Mouse (Mus musculus) MEL (cell line): ENCODE data around the gene Hnrnpd. TPM values are rescaled to one million over a fixed set of nuclear protein-coding genes. Genes with fewer than 3 reads are reported as not detected.
A peak's percentile ranks its signal among the peaks of the same experiment; 100 is the strongest.

Experiments
- DNase-seq: peaks from one replicate; pipeline ENCODE4 v3.0.0; 2011; ENCODE audit warnings: low read depth, low spot score
- H3K27ac ChIP-seq: 2 replicates; pipeline ENCODE4 v1.5.1; 2012; ENCODE audit warnings: low read depth, mild to moderate bottlenecking, control low read depth, low read length, moderate library complexity; ENCODE audit not compliant: control insufficient read depth
- H3K27me3 ChIP-seq, 2 experiments: fragments of 150-350 bp in 1 of 2; sonication (generic) in 1 of 2; 2 replicates each; pipeline ENCODE4 v1.6.1; 2012; ENCODE audit warnings: low read length in 2 of 2, mild to moderate bottlenecking in 2 of 2, improper control_type of control experiment in 1 of 2, moderate library complexity in 1 of 2; ENCODE audit not compliant: insufficient read depth in 2 of 2, control insufficient read depth in 1 of 2
- H3K36me3 ChIP-seq, 2 experiments: 2 replicates each; pipeline ENCODE4 v1.6.1; 2012 to 2014; ENCODE audit warnings: low read length in 2 of 2, improper control_type of control experiment in 1 of 2, inconsistent platforms in 1 of 2, mild to moderate bottlenecking in 1 of 2; ENCODE audit not compliant: insufficient read depth in 2 of 2, control insufficient read depth in 1 of 2
- H3K4me1 ChIP-seq, 2 experiments: fragments of 150-350 bp in 1 of 2; sonication (generic) in 1 of 2; 2 replicates each; pipeline ENCODE4 v1.6.1; 2012; ENCODE audit warnings: low read length in 2 of 2, improper control_type of control experiment in 1 of 2, mild to moderate bottlenecking in 1 of 2; ENCODE audit not compliant: insufficient read depth in 2 of 2, control insufficient read depth in 1 of 2
- H3K4me3 ChIP-seq, 2 experiments: fragments of 150-350 bp in 1 of 2; sonication (generic) in 1 of 2; 2 replicates each; pipeline ENCODE4 v1.5.1; 2012; ENCODE audit warnings: low read depth in 2 of 2, low read length in 2 of 2, mild to moderate bottlenecking in 2 of 2, moderate library complexity in 2 of 2, control low read depth in 1 of 2, improper control_type of control experiment in 1 of 2; ENCODE audit not compliant: control insufficient read depth in 1 of 2, insufficient read depth in 1 of 2
- H3K79me2 ChIP-seq: 2 replicates; pipeline ENCODE4 v1.6.1; 2012; ENCODE audit warnings: mild to moderate bottlenecking, low read length, moderate library complexity; ENCODE audit not compliant: control insufficient read depth, poor library complexity, insufficient read depth
- H3K9ac ChIP-seq: 2 replicates; pipeline ENCODE4 v1.6.1; 2012; ENCODE audit warnings: low read depth, mild to moderate bottlenecking, control low read depth, low read length, moderate library complexity; ENCODE audit not compliant: control insufficient read depth, poor library complexity, severe bottlenecking
- H3K9me3 ChIP-seq: fragments of 150-350 bp; sonication (generic); replicated peaks from 2 replicates; pipeline ENCODE4 v1.6.1; 2012; ENCODE audit warnings: mild to moderate bottlenecking, low read length, improper control_type of control experiment, moderate library complexity; ENCODE audit not compliant: insufficient read depth
- BHLHE40 ChIP-seq: IDR thresholded peaks from 2 replicates; pipeline ENCODE4 v1.6.1; 2012; ENCODE audit warnings: low read depth, mild to moderate bottlenecking, inconsistent platforms, low read length, improper control_type of control experiment, borderline replicate concordance
- CTCF ChIP-seq, 3 experiments: IDR thresholded peaks in 2 of 3; conservative IDR thresholded peaks in 1 of 3; 2 replicates each; pipeline ENCODE4 v1.5.1; 2011 to 2012; ENCODE audit warnings: low read length in 3 of 3, low read depth in 2 of 3, mild to moderate bottlenecking in 2 of 3, improper control_type of control experiment in 1 of 3, inconsistent platforms in 1 of 3, mixed read lengths in 1 of 3, moderate library complexity in 1 of 3; ENCODE audit not compliant: control insufficient read depth in 1 of 3, insufficient read depth in 1 of 3, poor library complexity in 1 of 3, severe bottlenecking in 1 of 3
- E2F4 ChIP-seq: IDR thresholded peaks from 2 replicates; pipeline ENCODE4 v1.6.1; 2011; ENCODE audit warnings: low read depth, low read length, improper control_type of control experiment, borderline replicate concordance
- ELF1 ChIP-seq: IDR thresholded peaks from 2 replicates; pipeline ENCODE4 v1.6.1; 2014; ENCODE audit warnings: low read depth, mild to moderate bottlenecking, inconsistent platforms, low read length, improper control_type of control experiment, moderate library complexity
- EP300 ChIP-seq, 2 experiments: IDR thresholded peaks; 2 replicates each; pipeline ENCODE4 v1.6.1; 2011; ENCODE audit warnings: improper control_type of control experiment in 2 of 2, low read length in 2 of 2, low read depth in 1 of 2, mild to moderate bottlenecking in 1 of 2
- ETS1 ChIP-seq: IDR thresholded peaks from 2 replicates; pipeline ENCODE4 v1.6.1; 2012; ENCODE audit warnings: low read depth, mild to moderate bottlenecking, inconsistent platforms, low read length, improper control_type of control experiment, moderate library complexity
- GATA1 ChIP-seq: IDR thresholded peaks from 2 replicates; pipeline ENCODE4 v1.6.1; 2011; ENCODE audit warnings: low read depth, low read length, improper control_type of control experiment
- MAFK ChIP-seq: IDR thresholded peaks from 2 replicates; pipeline ENCODE4 v1.6.1; 2011; ENCODE audit warnings: low read depth, mild to moderate bottlenecking, low read length, improper control_type of control experiment, borderline replicate concordance
- MXI1 ChIP-seq: IDR thresholded peaks from 2 replicates; pipeline ENCODE4 v1.6.1; 2011; ENCODE audit warnings: mild to moderate bottlenecking, low read depth, low read length, improper control_type of control experiment
- MYC ChIP-seq: IDR thresholded peaks from 2 replicates; pipeline ENCODE4 v1.6.1; 2011; ENCODE audit warnings: low read depth, mild to moderate bottlenecking, low read length, improper control_type of control experiment, moderate library complexity
- NELFE ChIP-seq: IDR thresholded peaks from 2 replicates; pipeline ENCODE4 v1.6.1; 2011; ENCODE audit warnings: low read depth, low read length, improper control_type of control experiment
- NRF1 ChIP-seq: IDR thresholded peaks from 2 replicates; pipeline ENCODE4 v1.6.1; 2014; ENCODE audit warnings: low read depth, mild to moderate bottlenecking, inconsistent platforms, low read length, improper control_type of control experiment, moderate library complexity; ENCODE audit not compliant: poor library complexity, insufficient read depth, severe bottlenecking
- POLR2A ChIP-seq, 2 experiments: IDR thresholded peaks; 2 replicates each; pipeline ENCODE4 v1.6.1; 2011 to 2012; ENCODE audit warnings: low read length in 2 of 2, mild to moderate bottlenecking in 2 of 2, control low read depth in 1 of 2, improper control_type of control experiment in 1 of 2, low read depth in 1 of 2, moderate library complexity in 1 of 2; ENCODE audit not compliant: control insufficient read depth in 1 of 2, insufficient read depth in 1 of 2, poor library complexity in 1 of 2
- RCOR1 ChIP-seq: IDR thresholded peaks from 2 replicates; pipeline ENCODE4 v1.6.1; 2012; ENCODE audit warnings: low read depth, mild to moderate bottlenecking, inconsistent platforms, low read length, improper control_type of control experiment
- SIN3A ChIP-seq: IDR thresholded peaks from 2 replicates; pipeline ENCODE4 v1.6.1; 2012; ENCODE audit warnings: low read length, improper control_type of control experiment, inconsistent platforms
- TAL1 ChIP-seq: IDR thresholded peaks from 2 replicates; pipeline ENCODE4 v1.6.1; 2012; ENCODE audit warnings: mild to moderate bottlenecking, inconsistent platforms, low read length, moderate library complexity, mixed read lengths
- TBP ChIP-seq: IDR thresholded peaks from 2 replicates; pipeline ENCODE4 v1.8.0; 2011; ENCODE audit warnings: low read depth, low read length, improper control_type of control experiment
- TCF12 ChIP-seq: IDR thresholded peaks from 2 replicates; pipeline ENCODE4 v1.6.1; 2014; ENCODE audit warnings: low read depth, mild to moderate bottlenecking, inconsistent platforms, low read length, improper control_type of control experiment, moderate library complexity
- ZKSCAN1 ChIP-seq: IDR thresholded peaks from 2 replicates; pipeline ENCODE4 v1.6.1; 2012; ENCODE audit warnings: low read depth, mild to moderate bottlenecking, inconsistent platforms, low read length, improper control_type of control experiment, moderate library complexity
- ZMIZ1 ChIP-seq: IDR thresholded peaks from 2 replicates; pipeline ENCODE4 v1.6.1; 2012; ENCODE audit warnings: low read depth, mild to moderate bottlenecking, inconsistent platforms, low read length, improper control_type of control experiment, moderate library complexity
- polyA plus RNA-seq, 2 experiments: library from polyadenylated mRNA; stranded (reverse) in 1 of 2; unstranded in 1 of 2; fragments of >175 nt in 1 of 2; fragments of >200 nt in 1 of 2; gene quantifications; 2 replicates each; pipeline versions ENCODE4 v1.2.1 to v1.2.4; 2012; ENCODE audit warnings: low replicate concordance in 2 of 2, low read depth in 1 of 2; ENCODE audit not compliant: insufficient read length in 2 of 2, insufficient read depth in 1 of 2, missing spikeins in 1 of 2
- total RNA-seq: library from RNA; depleted of rRNA; stranded (reverse); fragments of 300-350 nt; gene quantifications from 2 replicates; pipeline ENCODE4 v1.2.3, GENCODE M21; 2012

The Hnrnpd gene
- total and polyA plus RNA-seq, 3 experiments = 55.4 to 796 TPM; not detected in 1

DNA sequence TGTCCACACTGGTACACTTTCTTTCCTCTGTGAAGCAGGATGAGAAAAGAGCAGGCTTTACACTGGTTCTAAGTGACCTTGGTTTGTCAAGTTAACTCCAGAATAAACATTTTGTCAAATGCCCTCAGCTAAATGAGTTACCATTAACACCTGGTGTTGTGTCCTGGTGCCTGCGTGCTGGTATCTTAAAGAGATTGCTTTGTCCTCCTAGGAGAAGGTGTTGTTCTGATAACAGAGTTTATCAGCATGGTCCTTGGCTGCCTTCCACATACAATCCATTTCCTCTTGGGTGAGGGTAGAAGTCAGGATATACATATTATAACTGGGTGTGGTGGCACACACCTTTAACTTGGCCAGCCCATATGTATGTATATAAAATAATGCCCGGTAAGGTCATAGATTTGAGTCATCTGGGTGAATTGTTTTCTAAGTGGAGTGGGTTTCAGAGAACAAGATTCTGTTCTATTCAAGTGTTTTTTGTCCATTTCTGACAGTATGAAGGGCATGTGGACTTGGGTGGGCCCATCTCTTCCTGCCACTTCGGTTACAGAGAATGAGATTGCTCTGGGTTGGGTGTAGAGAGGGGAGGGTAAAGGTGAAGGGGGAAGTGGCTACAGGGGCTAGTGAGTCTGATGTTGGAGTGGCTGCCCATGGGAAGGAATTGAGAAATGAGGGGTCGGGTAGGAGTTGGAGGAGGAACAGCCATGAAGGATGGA lies 27.7 kb upstream of the Hnrnpd start:
- TF ChIP-seq GATA1 = peak; percentile 97
- TF ChIP-seq POLR2A (IDR thresholded peaks at IDR 0.05; ENCODE audit: control insufficient read depth in 1 of 2, insufficient read depth in 1 of 2, low read depth in 1 of 2, low read length in 2 of 2, poor library complexity in 1 of 2) = no peak
- TF ChIP-seq NRF1 = no peak
- TF ChIP-seq MXI1 = peak; percentile 18; the same call in 1 of the 2 replicates
- peak; percentile 90 to 93 for TF ChIP-seq EP300 (IDR thresholded peaks at IDR 0.05; ENCODE audit: low read depth in 1 of 2, low read length in 2 of 2)
- TF ChIP-seq ETS1 = peak; percentile 91
- TF ChIP-seq TBP = no peak
- 0 out of 2 replicates have a peak, but pooled peaks have one; percentile 6 for TF ChIP-seq ELF1
- no peak for TF ChIP-seq CTCF (IDR thresholded peaks at IDR 0.05 in 2 of 3, conservative IDR thresholded peaks at IDR 0.05 in 1 of 3; ENCODE audit: control insufficient read depth in 1 of 3, insufficient read depth in 1 of 3, low read depth in 2 of 3, low read length in 3 of 3, poor library complexity in 1 of 3, severe bottlenecking in 1 of 3)
- peak; percentile 80 for TF ChIP-seq TAL1
- TF ChIP-seq SIN3A = peak; percentile 36; the same call in 1 of the 2 replicates
- TF ChIP-seq MAFK = peak; percentile 12; the same call in 1 of the 2 replicates
- peak; percentile 94 for TF ChIP-seq TCF12
- no peak for TF ChIP-seq ZMIZ1
- no peak for TF ChIP-seq ZKSCAN1
- TF ChIP-seq BHLHE40 = 0 out of 2 replicates have a peak, but pooled peaks have one; percentile 32
- 0 out of 2 replicates have a peak, but pooled peaks have one; percentile 32 for TF ChIP-seq MYC
- no peak for TF ChIP-seq E2F4
- no peak for TF ChIP-seq NELFE
- peak; percentile 87 for TF ChIP-seq RCOR1

More for the DNA sequence above, 27.7 kb upstream of the Hnrnpd start:
- Histone ChIP-seq H3K36me3 (peaks cover 0 to 24% of the 10 kb centered on the region in 2 experiments; a peak in 2 of 4 replicates), H3K27me3 (no peaks in the 10 kb centered on the region), H3K27ac (peak overlapping the region; percentile 76), H3K9ac (peak overlapping the region; percentile 2), H3K9me3 (no peaks in the 10 kb centered on the region), H3K4me3 (peak overlapping the region in 1 of 2 experiments; percentile 21; a peak in 1 of 4 replicates), H3K79me2 (no peaks in the 10 kb centered on the region), H3K4me1 (peaks cover 14 to 37% of the 10 kb centered on the region in 2 experiments)
- peak; percentile 80 for DNase-seq
